Mouse (Mus musculus) E14TG2a.4 (cell line): ENCODE measurements around the gene Cracr2b.

Source experiments
- CTCF ChIP-seq: conservative IDR thresholded peaks from 2 replicates; pipeline ENCODE4 v1.5.1; 2014; ENCODE audit warnings: low read length
- NANOG ChIP-seq: IDR thresholded peaks from 2 replicates; pipeline ENCODE4 v1.6.1; 2014; ENCODE audit warnings: borderline replicate concordance, low read length, mixed read lengths
- POU5F1 ChIP-seq: IDR thresholded peaks from 2 replicates; pipeline ENCODE4 v1.6.1; 2014; ENCODE audit warnings: low read length, borderline replicate concordance

GRCm38 (mm10) chr7:141475805-141476158 lies 14.9 kb downstream of the Cracr2b start:
- no peak for TF ChIP-seq CTCF
- no peak for TF ChIP-seq POU5F1
- TF ChIP-seq NANOG, result no peak
